Mouse (Mus musculus) kidney, postnatal 25 days (tissue): ENCODE data around the gene Abhd14a.

Experiments used
- DNase-seq, 2 experiments: peaks; one replicate each; pipeline ENCODE4 v3.0.0; 2021; ENCODE audit warnings: mixed read lengths in 2 of 2

The Abhd14a gene

GRCm38 (mm10) chr9:106447348-106447747 is at the start of gene Abhd14a, which contains the start of gene Abhd14b:
Abhd14a (minus strand) TSS chr9:106447678.
Abhd14b (plus strand) TSS chr9:106447459.
- DNase-seq, result peak; percentile 98 to 99

- peak in 1 of 2 experiments; percentile 24 for DNase-seq
Observed at GRCm38 (mm10) chr9:106487602-106488001, 40.1 kb upstream of the Abhd14a start.

GRCm38 (mm10) chr9:106485076-106485475 is 37.6 kb upstream of the Abhd14a start:
- peak in 1 of 2 experiments; percentile 36 for DNase-seq

- peak in 1 of 2 experiments; percentile 33 for DNase-seq
Observed at GRCm38 (mm10) chr9:106483606-106484005, 36.1 kb upstream of the Abhd14a start.

GRCm38 (mm10) chr9:106483136-106483535 is 35.7 kb upstream of the Abhd14a start:
- peak in 1 of 2 experiments; percentile 28 for DNase-seq

GRCm38 (mm10) chr9:106482578-106483115 is 35.2 kb upstream of the Abhd14a start:
- peak in 1 of 2 experiments; percentile 29 for DNase-seq

GRCm38 (mm10) chr9:106481676-106482075 is 34.2 kb upstream of the Abhd14a start:
- DNase-seq, result peak in 1 of 2 experiments; percentile 26

GRCm38 (mm10) chr9:106481075-106481474 is 33.6 kb upstream of the Abhd14a start:
- DNase-seq, result peak in 1 of 2 experiments; percentile 33

GRCm38 (mm10) chr9:106480541-106480940 is 33.1 kb upstream of the Abhd14a start:
- DNase-seq, result peak in 1 of 2 experiments; percentile 24

GRCm38 (mm10) chr9:106478101-106478500 is 30.6 kb upstream of the Abhd14a start:
- DNase-seq, result peak in 1 of 2 experiments; percentile 22

- no peak for DNase-seq
Observed at GRCm38 (mm10) chr9:106477649-106478048, 30.2 kb upstream of the Abhd14a start.

- DNase-seq, result peak; percentile 100
Observed at GRCm38 (mm10) chr9:106476924-106477484, 29.5 kb upstream of the Abhd14a start, which contains the start of gene Parp3. Parp3 (minus strand) TSS chr9:106476949.

GRCm38 (mm10) chr9:106476002-106476923 is 28.8 kb upstream of the Abhd14a start:
- DNase-seq, result peak; percentile 66 to 77

- peak in 1 of 2 experiments; percentile 45 for DNase-seq
Observed at GRCm38 (mm10) chr9:106475663-106476001, 28.2 kb upstream of the Abhd14a start, which contains the start of gene Rrp9. Rrp9 (plus strand) TSS chr9:106475963.

GRCm38 (mm10) chr9:106475046-106475445 is 27.6 kb upstream of the Abhd14a start:
- peak in 1 of 2 experiments; percentile 70 for DNase-seq

- peak; percentile 70 to 86 for DNase-seq
Observed at GRCm38 (mm10) chr9:106474456-106474855, 27.0 kb upstream of the Abhd14a start.

GRCm38 (mm10) chr9:106473753-106474105 is 26.3 kb upstream of the Abhd14a start:
- DNase-seq, result no peak

- DNase-seq, result peak; percentile 48 to 89
Observed at GRCm38 (mm10) chr9:106473081-106473752, 25.7 kb upstream of the Abhd14a start.

GRCm38 (mm10) chr9:106472321-106472720 is 24.8 kb upstream of the Abhd14a start:
- DNase-seq, result peak in 1 of 2 experiments; percentile 41

GRCm38 (mm10) chr9:106471892-106472291 is 24.4 kb upstream of the Abhd14a start:
- peak; percentile 77 to 87 for DNase-seq

- DNase-seq, result peak in 1 of 2 experiments; percentile 61
Observed at GRCm38 (mm10) chr9:106470991-106471750, 23.7 kb upstream of the Abhd14a start.

GRCm38 (mm10) chr9:106469776-106470175 is 22.3 kb upstream of the Abhd14a start:
- DNase-seq, result peak in 1 of 2 experiments; percentile 28
